Mouse (Mus musculus) heart, adult 2 months (tissue): ENCODE data around the gene 4930548H24Rik. TPM values are rescaled to one million over a fixed set of nuclear protein-coding genes. Genes with fewer than 3 reads are reported as not detected.
"Not testable (repeated sequence)": the region's sequence is repeated elsewhere in the genome, so short reads cannot be mapped to it uniquely, and the experiment has no call there.

ENCODE experiments used
- DNase-seq, 2 experiments: peaks; one replicate each; pipeline ENCODE4 v3.0.0; 2021
- H3K27ac ChIP-seq: fragments of 200-600 bp; 2 replicates; pipeline ENCODE4 v1.8.1; 2022
- H3K27me3 ChIP-seq: fragments of 200-500 bp; 2 replicates; pipeline ENCODE4 v1.6.1; 2012; ENCODE audit warnings: mild to moderate bottlenecking, low read length, inconsistent platforms, mixed read lengths; ENCODE audit not compliant: control insufficient read depth, insufficient read depth
- H3K36me3 ChIP-seq: fragments of 200-500 bp; 2 replicates; pipeline ENCODE4 v1.6.1; 2012; ENCODE audit warnings: low read length, inconsistent platforms; ENCODE audit not compliant: control insufficient read depth, insufficient read depth
- H3K4me1 ChIP-seq: fragments of 200-500 bp; 2 replicates; pipeline ENCODE4 v1.6.1; 2011; ENCODE audit warnings: low read length; ENCODE audit not compliant: control insufficient read depth, insufficient read depth
- H3K4me3 ChIP-seq: fragments of 200-600 bp; 2 replicates; pipeline ENCODE4 v1.8.1; 2022
- H3K79me2 ChIP-seq: fragments of 200-500 bp; replicated peaks from 2 replicates; pipeline ENCODE4 v1.6.1; 2012; ENCODE audit warnings: mild to moderate bottlenecking, inconsistent platforms, low read length, moderate library complexity, mixed read lengths; ENCODE audit not compliant: control insufficient read depth, insufficient read depth
- H3K9ac ChIP-seq: fragments of 200-500 bp; 2 replicates; pipeline ENCODE4 v1.6.1; 2012; ENCODE audit warnings: low read depth, mild to moderate bottlenecking, control low read depth, inconsistent platforms, low read length, mixed read lengths
- CTCF ChIP-seq: fragments of 200-600 bp; IDR thresholded peaks from 2 replicates; pipeline ENCODE4 v1.8.1; 2022; ENCODE audit warnings: antibody characterized with exemption, mild to moderate bottlenecking, moderate library complexity
- EP300 ChIP-seq: fragments of 200-500 bp; IDR thresholded peaks from 2 replicates; pipeline ENCODE4 v1.6.1; 2011; ENCODE audit warnings: low read depth, low read length, control low read depth; ENCODE audit not compliant: insufficient read depth
- POLR2A ChIP-seq: fragments of 200-500 bp; IDR thresholded peaks from 2 replicates; pipeline ENCODE4 v1.6.1; 2011; ENCODE audit warnings: mild to moderate bottlenecking, low read depth, low read length, control low read depth; ENCODE audit not compliant: insufficient read depth
- WGBS: fragments of 180-500 bp; shearing (Covaris S2); methylation state at CpG from one replicate; pipeline ENCODE4 v1.1.7; 2018; 5-methylcytosine and 5-hydroxymethylcytosine counted together
- intact Hi-C: fragments of 180-260 bp; cut with DNase I; formaldehyde crosslinking; loops from one replicate; pipeline ENCODE4 v1.15.1; 2025
- polyA plus RNA-seq: library from polyadenylated mRNA; depleted of rRNA; stranded (reverse); fragments of >200 nt; gene quantifications from 2 replicates; pipeline ENCODE4 v1.2.3, GENCODE M21; 2012; rRNA removed
- total RNA-seq, 2 experiments: library from RNA; stranded (reverse); gene quantifications; 2 replicates each; pipeline ENCODE4 v1.2.3; 2021

The 4930548H24Rik gene
- total and polyA plus RNA-seq, 3 experiments, result not detected

DNA sequence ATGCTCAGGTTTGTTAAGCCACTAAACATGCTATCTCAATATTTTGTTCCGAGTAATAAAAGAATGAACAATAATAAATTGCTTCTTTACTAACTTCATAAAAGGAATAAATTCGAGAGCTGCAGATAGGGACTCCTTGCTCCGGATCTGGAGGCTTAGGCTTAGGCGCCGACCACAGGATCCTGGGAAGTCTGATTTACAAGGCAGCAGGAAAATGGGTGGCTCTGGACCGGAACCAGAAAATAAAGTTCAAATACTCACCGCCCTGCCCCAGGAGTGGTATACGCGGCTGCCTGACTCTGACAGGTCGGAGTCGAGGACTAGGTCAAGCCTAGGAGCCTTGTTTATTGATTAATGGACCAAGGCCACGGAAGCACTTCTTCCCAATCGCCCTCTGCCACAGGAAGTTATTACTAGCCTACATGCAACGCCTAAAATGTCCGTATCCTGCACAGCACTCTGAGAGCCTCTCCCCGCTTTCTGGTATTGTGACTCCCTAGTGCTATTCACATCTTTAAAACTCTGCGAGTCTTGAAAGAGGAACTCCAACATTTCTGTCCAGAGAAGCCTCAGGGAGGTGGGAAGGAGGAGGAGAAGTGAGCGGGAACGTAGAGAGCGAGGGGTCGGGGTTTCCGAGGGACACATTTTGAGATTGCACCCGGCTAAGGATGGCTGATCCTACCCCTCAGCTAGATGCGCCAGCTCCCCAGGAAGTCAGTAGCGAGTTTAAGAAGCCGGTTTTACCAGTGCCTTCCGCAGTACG is 41.0 kb downstream of the 4930548H24Rik start, which contains the start of gene Slc4a1ap:
Gene Slc4a1ap (plus strand): TSS at position 642 of the 763 bp plus-strand sequence.
- Histone ChIP-seq H3K4me3 (peak within 1 kb of the TSS; percentile 100), H3K79me2 (peaks cover 3% of the 10 kb centered on the region), H3K36me3 (peaks cover 5% of the 10 kb centered on the region), H3K27me3 (no peaks in the 10 kb centered on the region), H3K9ac (peak within 1 kb of the TSS; percentile 75), H3K4me1 (peaks cover 1% of the 10 kb centered on the region; the same call in 1 of the 2 replicates), H3K27ac (peak within 1 kb of the TSS; percentile 87)
- peak; percentile 69 for TF ChIP-seq POLR2A
- no peak for TF ChIP-seq EP300
- peak; percentile 84 to 86 for DNase-seq
- intact Hi-C loops, result loop anchor here (1.0 to 2.0 kb wide), 2 partner anchors 32 to 74 kb away; partner anchors contain the start of genes Gpn1 and Zfp512
- WGBS, result under 1% methylated on average over 28 of the region's 28 CpGs

DNA sequence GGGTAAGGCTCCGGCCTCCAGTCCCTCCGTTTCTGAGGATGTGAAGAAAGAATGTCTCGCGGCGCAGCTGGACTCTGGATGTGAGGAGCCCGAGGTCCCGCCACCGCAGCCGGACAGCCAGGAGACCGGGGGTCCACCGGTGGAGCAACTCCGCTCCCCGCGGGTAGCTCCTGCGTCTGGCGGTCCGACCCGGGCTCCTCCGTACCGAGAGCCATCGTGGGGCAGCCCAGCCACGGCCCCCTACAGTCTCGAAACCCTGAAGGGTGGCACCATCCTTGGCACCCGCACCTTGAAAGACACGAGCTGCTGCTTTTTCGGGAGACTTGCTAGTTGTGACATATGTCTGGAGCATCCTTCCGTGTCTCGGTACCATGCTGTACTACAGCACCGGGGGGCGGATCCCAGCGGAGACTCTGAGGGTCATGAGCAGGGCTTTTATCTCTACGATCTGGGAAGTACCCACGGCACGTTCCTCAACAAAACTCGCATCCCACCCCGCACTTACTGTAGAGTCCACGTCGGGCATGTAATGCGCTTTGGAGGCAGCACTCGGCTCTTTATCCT is 41.7 kb downstream of the 4930548H24Rik start:
- Histone ChIP-seq H3K27me3 (no peaks in the 10 kb centered on the region), H3K79me2 (peaks cover 3% of the 10 kb centered on the region), H3K4me1 (peaks cover 1% of the 10 kb centered on the region; the same call in 1 of the 2 replicates), H3K9ac (peak overlapping the region; percentile 75), H3K36me3 (peaks cover 6% of the 10 kb centered on the region), H3K27ac (peak overlapping the region; percentile 87), H3K4me3 (peak overlapping the region; percentile 100)
- TF ChIP-seq POLR2A, result no peak
- TF ChIP-seq EP300, result no peak
- no peak for TF ChIP-seq CTCF
- intact Hi-C loops, result loop anchor here (2.0 kb wide), 1 partner anchor 32 kb away; the partner anchor contains the start of gene Gpn1
- DNase-seq, result no peak
- WGBS, result 2% methylated on average over 40 of the region's 40 CpGs

DNA sequence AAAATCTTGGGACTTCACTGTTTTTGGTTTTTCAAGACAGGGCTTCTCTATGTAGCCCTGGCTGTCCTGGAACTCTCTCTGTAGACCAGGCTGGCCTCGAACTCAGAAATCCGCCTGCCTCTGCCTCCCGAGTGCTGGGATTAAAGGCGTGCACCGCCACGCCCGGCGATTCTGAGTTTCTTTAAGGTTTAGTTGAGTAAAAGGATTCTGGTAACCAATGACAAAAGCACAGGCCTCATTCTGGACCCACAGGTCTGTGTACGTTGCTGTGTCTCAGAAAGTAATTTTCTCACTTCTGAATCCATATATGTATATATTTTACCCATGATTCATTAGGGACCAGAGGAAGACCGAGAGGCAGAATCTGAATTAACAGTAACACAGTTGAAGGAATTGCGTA is 42.2 kb downstream of the 4930548H24Rik start, which contains the start of gene Supt7l:
Gene Supt7l (minus strand): TSS at position 101 of the 400 bp plus-strand sequence.
- Histone ChIP-seq H3K9ac (peak within 1 kb of the TSS; percentile 75), H3K4me3 (peak within 1 kb of the TSS; percentile 100), H3K27ac (peak within 1 kb of the TSS; percentile 87)
- intact Hi-C loops, result loop anchor here (2.0 kb wide), 1 partner anchor 33 kb away; the partner anchor contains the start of gene Gpn1
- 75% methylated on average over 11 of the region's 11 CpGs for WGBS
- not testable (repeated sequence) for DNase-seq, H3K79me2 ChIP-seq, H3K4me1 ChIP-seq, H3K36me3 ChIP-seq, H3K27me3 ChIP-seq

DNA sequence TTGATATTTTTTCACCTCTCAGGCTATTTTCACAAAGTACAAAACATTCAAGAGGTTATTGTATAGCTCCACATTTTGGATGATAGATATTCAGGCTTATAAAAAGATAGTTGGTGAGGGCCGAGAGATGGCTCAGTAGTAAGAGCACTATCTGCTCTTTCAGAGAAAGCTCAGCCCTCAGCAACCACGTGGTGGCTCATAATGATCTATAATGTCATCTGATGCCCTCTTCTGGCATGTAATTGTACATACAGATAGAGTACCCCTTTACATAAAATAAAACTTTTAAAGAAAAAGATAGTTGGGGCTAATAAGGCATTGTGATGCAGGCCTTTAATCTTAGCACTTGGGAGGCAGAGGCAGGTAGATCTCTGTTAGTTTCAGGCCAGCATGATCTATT is 43.0 kb downstream of the 4930548H24Rik start:
- intact Hi-C loops, result no loop called here
- WGBS, result 40% methylated on average over 2 of the region's 2 CpGs
- H3K4me1 ChIP-seq, result peaks cover 1% of the 10 kb centered on the region; the same call in 1 of the 2 replicates
- peaks cover 7% of the 10 kb centered on the region for H3K36me3 ChIP-seq
- no peak overlapping the region for H3K9ac ChIP-seq
- peaks cover 3% of the 10 kb centered on the region for H3K79me2 ChIP-seq
- H3K27ac ChIP-seq, result no peak overlapping the region
- no peaks in the 10 kb centered on the region for H3K27me3 ChIP-seq
- DNase-seq, result no peak
- TF ChIP-seq CTCF (no peak), EP300 (no peak), POLR2A (no peak)
- no peak overlapping the region for H3K4me3 ChIP-seq

DNA sequence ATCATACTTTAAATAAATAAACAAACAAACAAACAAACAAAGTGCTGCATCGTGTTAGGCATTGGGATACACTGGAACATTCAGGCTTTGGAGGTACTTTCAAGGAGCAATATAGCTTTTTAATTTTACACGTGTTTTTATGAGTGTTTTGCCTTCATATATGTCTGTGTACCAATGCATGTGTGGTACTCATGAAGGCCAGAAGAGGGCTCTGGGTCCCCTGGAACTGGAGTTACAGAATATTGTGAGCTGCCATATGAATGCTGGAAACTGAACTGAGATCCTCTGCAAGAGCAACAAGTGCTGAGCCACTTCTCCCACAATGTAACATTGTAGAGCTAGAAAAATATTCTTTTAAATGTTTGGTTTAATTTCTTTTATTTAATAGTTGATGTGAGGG is 49.7 kb downstream of the 4930548H24Rik start:
- Histone ChIP-seq H3K79me2 (no peaks in the 10 kb centered on the region), H3K27ac (no peak overlapping the region), H3K36me3 (peaks cover 4% of the 10 kb centered on the region), H3K4me3 (no peak overlapping the region), H3K27me3 (no peaks in the 10 kb centered on the region), H3K9ac (no peak overlapping the region), H3K4me1 (no peaks in the 10 kb centered on the region)
- DNase-seq, result no peak
- WGBS, result 94% methylated on average over 2 of the region's 2 CpGs
- intact Hi-C loops, result no loop called here
- TF ChIP-seq EP300, result no peak
- TF ChIP-seq POLR2A, result no peak
- TF ChIP-seq CTCF, result peak; percentile 22

Other genes with a start within 250 kb of the 4930548H24Rik start
- 10 to 100 TPM; 75.9 to 80.3 TPM for gene Nrbp1, start 244.9 kb upstream of the 4930548H24Rik start, total RNA-seq
- gene Nrbp1, start 244.9 kb upstream of the 4930548H24Rik start, polyA plus RNA-seq, result 151 and 165 TPM in 2 replicates
- not detected for gene Gm9970, start 244.5 kb upstream of the 4930548H24Rik start, total RNA-seq
- gene Gm9970, start 244.5 kb upstream of the 4930548H24Rik start, polyA plus RNA-seq, result 0.31 TPM in 1 of 2 replicates, not detected in the other
- gene Krtcap3, start 234.0 kb upstream of the 4930548H24Rik start, total RNA-seq, result 1 to 10 TPM; 1.2 to 1.5 TPM
- gene Krtcap3, start 234.0 kb upstream of the 4930548H24Rik start, polyA plus RNA-seq, result 6.4 and 7.2 TPM in 2 replicates
- gene Ift172, start 194.6 kb upstream of the 4930548H24Rik start, total RNA-seq, result 10 to 100 TPM; 37.2 to 42.9 TPM
- gene Ift172, start 194.6 kb upstream of the 4930548H24Rik start, polyA plus RNA-seq, result 28.0 and 30.2 TPM in 2 replicates
- gene Fndc4, start 189.7 kb upstream of the 4930548H24Rik start, total RNA-seq, result 1 to 10 TPM; 2.7 to 3.8 TPM
- 7.3 and 9.5 TPM in 2 replicates for gene Fndc4, start 189.7 kb upstream of the 4930548H24Rik start, polyA plus RNA-seq
- gene Gckr, start 188.3 kb upstream of the 4930548H24Rik start, total RNA-seq, result not detected
- 0.32 TPM in 1 of 2 replicates, not detected in the other for gene Gckr, start 188.3 kb upstream of the 4930548H24Rik start, polyA plus RNA-seq
- gene Zfp512, start 33.3 kb upstream of the 4930548H24Rik start, total RNA-seq, result 10 to 100 TPM; 23.7 to 25.1 TPM
- gene Zfp512, start 33.3 kb upstream of the 4930548H24Rik start, polyA plus RNA-seq, result 12.7 and 17.9 TPM in 2 replicates
- gene Gpn1, start 9.0 kb downstream of the 4930548H24Rik start, total RNA-seq, result 10 to 100 TPM; 23.1 TPM
- gene Gpn1, start 9.0 kb downstream of the 4930548H24Rik start, polyA plus RNA-seq, result 12.9 and 15.3 TPM in 2 replicates
- gene Slc4a1ap, start 41.3 kb downstream of the 4930548H24Rik start, total RNA-seq, result 10 to 100 TPM; 20.8 to 22.6 TPM
- 7.5 and 13.1 TPM in 2 replicates for gene Slc4a1ap, start 41.3 kb downstream of the 4930548H24Rik start, polyA plus RNA-seq
- gene Supt7l, start 42.1 kb downstream of the 4930548H24Rik start, total RNA-seq, result 10 to 100 TPM; 13.3 to 14.6 TPM
- gene Supt7l, start 42.1 kb downstream of the 4930548H24Rik start, polyA plus RNA-seq, result 11.2 and 14.4 TPM in 2 replicates
- gene Mrpl33, start 111.2 kb downstream of the 4930548H24Rik start, total RNA-seq, result 100 to 1,000 TPM; 281 to 332 TPM
- gene Mrpl33, start 111.2 kb downstream of the 4930548H24Rik start, polyA plus RNA-seq, result 47.7 and 66.6 TPM in 2 replicates
- gene Rbks, start 211.9 kb downstream of the 4930548H24Rik start, total RNA-seq, result 1 to 10 TPM; 4.3 to 4.4 TPM
- gene Rbks, start 211.9 kb downstream of the 4930548H24Rik start, polyA plus RNA-seq, result 2.3 and 2.7 TPM in 2 replicates
- 10 to 100 TPM; 28.4 to 32.9 TPM for gene Babam2, start 211.9 kb downstream of the 4930548H24Rik start, total RNA-seq
- gene Babam2, start 211.9 kb downstream of the 4930548H24Rik start, polyA plus RNA-seq, result 25.2 and 34.4 TPM in 2 replicates